Mouse (Mus musculus): ENCODE measurements around the gene 2210016L21Rik. TPM values are rescaled to one million over a fixed set of nuclear protein-coding genes. Genes with fewer than 3 reads are reported as not detected.
"Not testable (repeated sequence)": the region's sequence is repeated elsewhere in the genome, so short reads cannot be mapped to it uniquely, and the experiment has no call there.

2210016L21Rik gene
- polyA plus RNA-seq, 1 experiment from 2014 or later, result 58.8 TPM

DNA sequence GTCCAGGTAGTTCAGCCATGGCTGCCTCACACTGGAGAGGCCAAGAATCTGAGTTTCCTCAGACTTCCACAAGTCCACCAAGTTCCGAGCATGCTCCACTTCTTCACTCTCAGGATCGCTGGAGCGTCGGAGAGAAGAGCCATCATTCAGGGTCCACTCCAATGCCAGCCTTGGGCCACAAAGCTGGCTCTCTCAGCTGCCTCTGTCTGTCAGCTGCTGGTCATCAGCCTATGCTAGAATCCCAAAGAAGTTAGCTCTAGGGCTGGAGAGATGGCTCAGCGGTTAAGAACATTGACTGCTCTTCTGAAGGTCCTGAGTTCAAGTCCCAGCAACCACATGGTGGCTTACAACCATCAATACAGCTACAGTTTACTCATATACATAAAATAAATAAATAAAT lies 24.6 kb upstream of the 2210016L21Rik start:
- WGBS, result 92% methylated on average over 5 of the region's 5 CpGs
- ATAC-seq (ENCODE audit: insufficient number of reproducible peaks, low FRiP score, low TSS enrichment, low read depth), result not testable (repeated sequence)

DNA sequence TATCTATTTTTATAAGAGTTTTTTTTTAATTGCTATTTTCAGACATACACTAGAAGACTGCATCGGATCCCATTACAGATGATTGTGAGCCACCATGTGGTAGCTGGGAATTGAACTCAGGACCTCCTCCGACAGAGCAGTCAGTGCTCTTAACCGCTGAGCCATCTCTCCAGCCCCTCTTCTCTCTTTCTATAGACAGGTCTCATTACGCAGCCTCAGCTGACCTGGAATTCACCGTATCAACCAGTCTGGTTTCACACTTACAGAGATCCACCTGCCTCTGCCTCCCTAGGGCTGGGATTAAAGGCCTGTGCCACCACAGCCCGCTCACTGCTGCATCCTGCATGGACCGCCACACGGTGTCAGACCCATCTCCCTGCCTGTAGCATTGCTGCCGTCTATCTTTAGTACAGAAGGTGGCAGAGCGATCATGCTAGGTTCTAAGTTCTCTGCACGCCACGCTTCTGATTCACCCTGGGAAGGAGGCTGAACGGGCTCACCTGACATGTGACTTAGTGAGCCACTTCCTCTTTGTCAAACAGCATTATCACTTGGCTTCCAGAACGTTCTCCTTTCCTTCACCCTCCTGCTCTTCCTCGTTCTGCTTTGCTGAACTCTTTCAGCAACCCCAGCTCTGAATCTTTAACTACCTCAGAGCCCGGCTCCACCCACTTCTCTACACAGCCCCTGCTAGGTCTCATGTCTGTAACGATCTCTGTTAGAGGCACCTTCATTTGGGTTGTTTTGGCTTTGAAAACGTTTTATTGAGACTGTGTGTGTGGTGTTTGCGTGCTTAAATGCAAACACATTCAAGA lies 20.2 kb upstream of the 2210016L21Rik start:
- Histone ChIP-seq H3K9ac (no peak overlapping the region), H3K36me3 (no peaks in the 10 kb centered on the region), H3K4me2 (no peak overlapping the region), H3K27me3 (no peaks in the 10 kb centered on the region), H3K9me3 (no peaks in the 10 kb centered on the region), H3K27ac (no peak overlapping the region), H3K4me3 (no peak overlapping the region), H3K4me1 (peaks cover 14% of the 10 kb centered on the region)
- no peak for ATAC-seq (ENCODE audit: insufficient number of reproducible peaks, low FRiP score, low TSS enrichment, low read depth)
- 67% methylated on average over 19 of the region's 19 CpGs for WGBS

More for the DNA sequence above, 24.6 kb upstream of the 2210016L21Rik start:
- not testable (repeated sequence) for H3K36me3 ChIP-seq, H3K27me3 ChIP-seq, H3K9ac ChIP-seq, H3K4me2 ChIP-seq, H3K27ac ChIP-seq, H3K4me1 ChIP-seq, H3K9me3 ChIP-seq, H3K4me3 ChIP-seq

DNA sequence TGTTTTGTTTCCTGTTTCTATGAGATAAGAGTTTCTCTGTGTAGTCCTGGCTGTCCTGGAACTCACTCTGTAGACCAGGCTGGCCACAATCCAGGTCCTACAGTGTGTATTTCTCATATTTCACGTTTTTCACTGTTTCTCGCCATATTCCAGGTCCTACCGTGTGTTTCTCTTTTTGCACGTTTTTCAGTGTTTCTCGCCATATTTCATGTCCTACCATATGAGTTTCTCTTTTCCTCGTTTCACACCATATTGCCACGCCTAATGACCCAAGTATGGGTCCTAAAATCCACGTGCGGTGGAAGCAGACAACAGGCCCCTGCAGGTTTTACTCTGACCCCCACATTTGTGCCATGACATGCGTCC lies 19.6 kb upstream of the 2210016L21Rik start:
- no peak overlapping the region for H3K4me3 ChIP-seq
- H3K27ac ChIP-seq, result no peak overlapping the region
- peak; percentile 82 for ATAC-seq (ENCODE audit: insufficient number of reproducible peaks, low FRiP score, low TSS enrichment, low read depth)
- peaks cover 14% of the 10 kb centered on the region for H3K4me1 ChIP-seq
- 47% methylated on average over 10 of the region's 10 CpGs for WGBS
- no peaks in the 10 kb centered on the region for H3K27me3 ChIP-seq
- no peaks in the 10 kb centered on the region for H3K36me3 ChIP-seq
- H3K9ac ChIP-seq, result no peak overlapping the region
- no peak overlapping the region for H3K4me2 ChIP-seq
- no peaks in the 10 kb centered on the region for H3K9me3 ChIP-seq

DNA sequence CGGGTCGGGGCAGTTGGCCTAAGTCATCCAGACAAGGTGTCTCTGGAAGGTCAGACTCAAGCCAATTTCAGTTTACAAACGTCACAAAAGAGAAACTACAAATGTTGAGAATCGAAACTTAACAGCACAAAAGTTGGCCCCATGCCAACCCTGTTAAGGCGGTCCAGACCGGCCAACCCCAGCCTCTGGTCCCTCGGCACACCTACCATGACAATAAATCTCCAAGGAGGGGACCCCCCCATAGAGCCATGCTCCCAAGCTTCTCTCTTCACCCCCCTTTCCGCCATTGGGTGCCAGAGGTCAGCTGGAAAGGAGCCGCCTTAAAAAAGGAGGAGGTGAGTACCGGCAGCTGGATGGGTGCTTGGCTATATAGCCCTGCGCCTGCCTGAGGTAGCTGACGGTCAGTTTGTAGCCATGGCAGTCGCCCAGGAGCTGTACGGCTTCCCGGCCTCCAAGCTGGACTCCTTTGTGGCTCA lies 18.9 kb upstream of the 2210016L21Rik start, which contains the start of gene Oasl1:
TSS of gene Oasl1 (plus strand) at position 243 of the 476 bp plus-strand sequence.
- Histone ChIP-seq H3K9me3 (no peaks in the 10 kb centered on the region), H3K27ac (no peak within 1 kb of the TSS), H3K4me1 (peaks cover 14% of the 10 kb centered on the region), H3K4me3 (peak within 1 kb of the TSS; percentile 28), H3K27me3 (no peaks in the 10 kb centered on the region), H3K9ac (0 out of 2 replicates have a peak within 1 kb of the TSS, but pooled peaks have one; percentile 4), H3K4me2 (peak within 1 kb of the TSS; percentile 54), H3K36me3 (no peaks in the 10 kb centered on the region)
- 20% methylated on average over 15 of the region's 15 CpGs for WGBS
- no peak for ATAC-seq (ENCODE audit: insufficient number of reproducible peaks, low FRiP score, low TSS enrichment, low read depth)

DNA sequence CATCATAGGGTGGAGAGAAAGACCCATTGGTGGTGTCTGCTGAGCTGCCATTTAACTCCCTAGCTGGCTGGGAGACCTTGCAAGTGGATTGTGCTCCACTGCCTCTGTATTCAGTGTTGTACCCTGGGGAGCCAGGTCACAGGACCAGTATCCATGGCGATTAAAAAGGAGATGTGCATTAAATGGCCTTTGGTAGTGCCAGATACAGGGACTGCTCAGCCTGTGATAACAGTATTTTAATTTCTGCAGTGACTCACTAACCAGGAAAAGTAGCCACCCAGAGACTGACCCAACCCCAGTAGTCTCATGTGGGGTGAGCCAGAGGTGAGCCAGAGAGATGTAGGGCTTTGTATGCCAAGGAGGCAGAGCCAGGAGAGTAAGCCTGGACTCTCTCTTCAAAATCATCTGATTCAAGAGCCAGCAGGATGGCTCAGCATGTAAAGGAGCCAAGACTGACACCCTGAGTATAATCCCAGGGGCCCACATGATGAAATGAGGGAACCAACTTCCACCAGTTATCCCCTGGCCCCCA lies 15.7 kb upstream of the 2210016L21Rik start:
- Histone ChIP-seq H3K27me3 (no peaks in the 10 kb centered on the region), H3K4me1 (peaks cover 14% of the 10 kb centered on the region), H3K4me2 (no peak overlapping the region), H3K4me3 (no peak overlapping the region), H3K9ac (no peak overlapping the region), H3K9me3 (no peaks in the 10 kb centered on the region), H3K36me3 (no peaks in the 10 kb centered on the region), H3K27ac (no peak overlapping the region)
- ATAC-seq (ENCODE audit: insufficient number of reproducible peaks, low FRiP score, low TSS enrichment, low read depth), result no peak
- WGBS, result 65% methylated on average over 1 of the region's 1 CpGs

DNA sequence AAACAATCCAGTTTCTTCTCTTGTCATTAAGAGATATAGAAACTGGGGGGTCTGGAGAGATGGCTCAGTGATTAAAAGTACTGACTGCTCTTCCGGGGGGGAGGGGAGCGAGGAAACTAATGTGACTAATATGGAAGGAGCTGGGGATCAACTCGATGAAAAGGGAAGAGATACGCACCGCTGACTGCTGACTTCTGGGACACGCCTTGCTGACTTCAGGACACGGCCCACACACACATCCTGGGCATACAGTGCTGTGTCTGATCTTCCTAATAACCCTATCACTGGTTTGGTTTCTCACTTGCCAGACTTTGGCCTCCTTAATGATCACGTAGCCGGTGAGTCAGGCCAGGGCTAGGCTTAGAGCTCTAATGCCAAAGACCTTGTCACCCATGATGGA lies 15.2 kb upstream of the 2210016L21Rik start:
- no peak for ATAC-seq (ENCODE audit: insufficient number of reproducible peaks, low FRiP score, low TSS enrichment, low read depth)
- no peaks in the 10 kb centered on the region for H3K9me3 ChIP-seq
- H3K36me3 ChIP-seq, result no peaks in the 10 kb centered on the region
- H3K4me1 ChIP-seq, result peaks cover 13% of the 10 kb centered on the region
- no peak overlapping the region for H3K4me2 ChIP-seq
- no peak overlapping the region for H3K9ac ChIP-seq
- no peak overlapping the region for H3K27ac ChIP-seq
- H3K4me3 ChIP-seq, result no peak overlapping the region
- H3K27me3 ChIP-seq, result no peaks in the 10 kb centered on the region
- WGBS, result 92% methylated on average over 9 of the region's 9 CpGs

DNA sequence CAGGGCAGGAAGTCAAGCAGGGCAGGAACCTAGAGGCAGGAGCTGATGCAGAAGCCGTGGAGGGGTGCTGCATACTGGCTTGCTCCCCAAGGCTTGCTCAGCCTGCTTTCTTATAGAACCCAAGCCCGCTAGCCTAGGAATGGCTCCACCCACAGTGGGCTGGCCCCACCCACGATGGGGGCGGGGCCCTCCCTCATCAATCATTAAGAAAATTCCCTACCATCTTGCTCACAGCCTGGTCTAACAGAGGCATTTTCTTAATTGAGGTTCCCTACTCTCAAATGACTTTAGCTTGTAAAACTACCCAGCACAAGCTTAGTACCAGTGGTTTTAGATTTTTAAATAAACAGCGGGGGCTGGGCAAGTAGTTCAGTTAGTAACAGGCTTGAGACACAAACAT lies 10.3 kb upstream of the 2210016L21Rik start:
- WGBS, result 58% methylated on average over 5 of the region's 5 CpGs

DNA sequence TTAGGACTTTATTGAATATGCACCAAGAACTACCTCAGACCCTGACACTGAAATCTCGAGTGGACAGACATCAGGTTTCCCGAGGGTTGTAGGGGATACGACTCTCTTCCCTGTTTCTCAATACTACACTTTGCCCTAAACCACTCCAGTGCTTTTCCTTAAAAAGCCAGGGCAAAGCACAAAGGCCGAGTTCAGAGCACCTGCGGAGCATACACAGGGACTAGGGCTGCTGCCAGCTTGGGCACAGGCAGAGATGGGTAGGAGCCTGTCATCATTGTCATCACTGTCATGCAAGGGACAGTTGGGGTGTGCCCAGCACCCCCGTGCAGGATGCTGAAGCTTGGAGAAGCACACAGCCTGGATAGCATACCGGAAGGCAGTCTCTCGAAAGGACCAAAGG lies 8.8 kb upstream of the 2210016L21Rik start:
- H3K9me3 ChIP-seq, result no peaks in the 10 kb centered on the region
- 83% methylated on average over 8 of the region's 8 CpGs for WGBS
- H3K27me3 ChIP-seq, result no peaks in the 10 kb centered on the region
- no peak for ATAC-seq (ENCODE audit: insufficient number of reproducible peaks, low FRiP score, low TSS enrichment, low read depth)
- no peaks in the 10 kb centered on the region for H3K4me1 ChIP-seq
- H3K4me2 ChIP-seq, result no peak overlapping the region
- no peak overlapping the region for H3K27ac ChIP-seq
- no peaks in the 10 kb centered on the region for H3K36me3 ChIP-seq
- no peak overlapping the region for H3K9ac ChIP-seq
- no peak overlapping the region for H3K4me3 ChIP-seq

More for the DNA sequence above, 10.3 kb upstream of the 2210016L21Rik start:
- no peaks in the 10 kb centered on the region for H3K4me1 ChIP-seq
- no peaks in the 10 kb centered on the region for H3K27me3 ChIP-seq
- no peak overlapping the region for H3K27ac ChIP-seq
- H3K9me3 ChIP-seq, result no peaks in the 10 kb centered on the region
- H3K9ac ChIP-seq, result no peak overlapping the region
- no peak overlapping the region for H3K4me3 ChIP-seq
- no peak for ATAC-seq (ENCODE audit: insufficient number of reproducible peaks, low FRiP score, low TSS enrichment, low read depth)
- H3K4me2 ChIP-seq, result no peak overlapping the region
- H3K36me3 ChIP-seq, result no peaks in the 10 kb centered on the region

DNA sequence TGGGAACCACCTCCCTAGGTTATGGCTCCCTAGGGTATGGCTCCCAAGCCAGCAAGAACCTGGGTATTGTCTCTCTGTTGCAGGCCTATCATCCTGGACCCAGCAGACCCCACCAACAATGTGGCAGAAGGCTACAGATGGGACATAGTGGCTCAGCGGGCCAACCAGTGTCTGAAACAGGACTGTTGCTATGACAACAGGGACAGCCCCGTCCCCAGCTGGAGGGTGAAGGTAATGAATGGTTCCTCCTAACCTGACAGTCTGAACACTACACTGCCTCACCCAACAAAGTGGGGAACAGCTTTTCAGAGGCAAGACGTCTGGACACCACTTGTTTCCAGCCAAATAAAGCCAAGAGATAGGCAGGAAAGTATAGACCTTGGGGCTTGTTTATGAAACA lies 6.1 kb upstream of the 2210016L21Rik start:
- H3K4me1 ChIP-seq, result no peaks in the 10 kb centered on the region
- H3K27ac ChIP-seq, result no peak overlapping the region
- ATAC-seq (ENCODE audit: insufficient number of reproducible peaks, low FRiP score, low TSS enrichment, low read depth), result no peak
- H3K4me3 ChIP-seq, result no peak overlapping the region
- H3K27me3 ChIP-seq, result no peaks in the 10 kb centered on the region
- no peaks in the 10 kb centered on the region for H3K36me3 ChIP-seq
- H3K4me2 ChIP-seq, result no peak overlapping the region
- 27% methylated on average over 3 of the region's 3 CpGs for WGBS
- no peaks in the 10 kb centered on the region for H3K9me3 ChIP-seq
- H3K9ac ChIP-seq, result no peak overlapping the region

DNA sequence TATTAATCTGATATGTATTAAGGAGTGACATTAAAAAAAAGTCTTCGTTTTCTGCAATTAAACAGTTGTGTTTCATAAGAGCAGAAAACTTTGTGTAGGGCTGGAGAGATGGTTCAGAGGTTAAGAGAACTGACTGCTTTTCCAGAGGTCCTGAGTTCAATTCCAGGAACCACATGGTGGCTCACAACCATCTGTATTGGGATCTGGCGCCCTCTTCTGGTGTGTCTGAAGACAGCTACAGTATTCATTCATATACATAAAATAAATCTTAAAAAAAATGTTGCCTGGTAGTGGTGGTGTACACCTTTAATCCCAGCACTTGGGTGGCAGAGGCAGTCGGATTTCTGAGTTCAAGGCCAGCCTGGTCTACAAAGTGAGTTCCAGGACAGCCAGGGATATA lies 820 bp upstream of the 2210016L21Rik start:
- WGBS, result 51% methylated on average over 3 of the region's 3 CpGs
- H3K27me3 ChIP-seq; H3K4me1 ChIP-seq; H3K9me3 ChIP-seq; H3K36me3 ChIP-seq; H3K9ac ChIP-seq; ATAC-seq (ENCODE audit: insufficient number of reproducible peaks, low FRiP score, low TSS enrichment, low read depth); H3K27ac ChIP-seq; H3K4me3 ChIP-seq: not testable (repeated sequence)
- peak overlapping the region; percentile 70; the same call in 1 of the 2 replicates for H3K4me2 ChIP-seq

DNA sequence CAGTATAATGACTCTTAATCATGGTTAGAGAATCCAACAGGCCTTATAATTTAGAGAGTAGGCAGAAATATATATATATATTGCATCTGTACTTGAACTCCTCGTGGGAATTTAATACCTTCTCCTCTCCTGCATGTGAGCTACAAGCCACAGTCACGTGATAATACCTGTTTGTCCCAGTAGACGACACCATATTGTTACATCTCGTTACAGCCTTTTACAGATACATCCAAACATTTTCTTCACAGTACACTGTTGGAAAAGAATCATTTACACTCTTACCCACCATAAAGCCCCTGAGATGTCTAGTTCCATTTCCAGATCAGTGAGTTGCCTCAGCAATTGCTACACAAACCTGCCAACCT lies 790 bp downstream of the 2210016L21Rik start:
- H3K4me3 ChIP-seq, result peak overlapping the region; percentile 95
- no peak for ATAC-seq (ENCODE audit: insufficient number of reproducible peaks, low FRiP score, low TSS enrichment, low read depth)
- WGBS, result 35% methylated on average over 4 of the region's 4 CpGs
- peaks cover 22% of the 10 kb centered on the region for H3K36me3 ChIP-seq
- H3K4me1 ChIP-seq, result peaks cover 9% of the 10 kb centered on the region
- peak overlapping the region; percentile 70 for H3K4me2 ChIP-seq
- no peaks in the 10 kb centered on the region for H3K9me3 ChIP-seq
- peak overlapping the region; percentile 94 for H3K9ac ChIP-seq
- no peaks in the 10 kb centered on the region for H3K27me3 ChIP-seq
- no peak overlapping the region for H3K27ac ChIP-seq

DNA sequence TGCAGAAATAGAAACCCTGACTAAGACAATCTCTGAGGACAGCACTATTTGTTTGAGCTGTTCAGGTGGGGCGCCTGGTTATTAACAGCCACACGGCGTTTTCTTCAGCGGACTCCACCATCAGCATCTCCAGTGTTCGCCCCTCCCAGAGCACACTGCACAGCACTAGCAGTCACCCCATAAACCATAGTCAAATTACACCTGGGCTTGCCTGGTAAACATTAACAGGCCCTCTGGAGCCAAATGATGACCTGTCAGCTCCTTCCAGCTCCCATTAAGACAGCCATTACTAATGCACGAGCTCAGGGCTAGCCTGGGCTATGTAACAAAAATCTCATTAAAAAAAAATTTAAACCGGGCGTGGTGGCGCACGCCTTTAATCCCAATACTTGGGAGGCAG lies 3.1 kb downstream of the 2210016L21Rik start:
- H3K9me3 ChIP-seq, result no peaks in the 10 kb centered on the region
- WGBS, result 88% methylated on average over 10 of the region's 10 CpGs
- no peak for ATAC-seq (ENCODE audit: insufficient number of reproducible peaks, low FRiP score, low TSS enrichment, low read depth)
- peaks cover 9% of the 10 kb centered on the region for H3K4me1 ChIP-seq
- no peak overlapping the region for H3K4me3 ChIP-seq
- H3K36me3 ChIP-seq, result peaks cover 45% of the 10 kb centered on the region
- no peak overlapping the region for H3K4me2 ChIP-seq
- no peaks in the 10 kb centered on the region for H3K27me3 ChIP-seq
- H3K9ac ChIP-seq, result no peak overlapping the region
- no peak overlapping the region for H3K27ac ChIP-seq

Data from limb, embryonic 15.5 days (tissue).